Mouse (Mus musculus): ENCODE measurements around the gene Fcnb.

Gene Fcnb

DNA sequence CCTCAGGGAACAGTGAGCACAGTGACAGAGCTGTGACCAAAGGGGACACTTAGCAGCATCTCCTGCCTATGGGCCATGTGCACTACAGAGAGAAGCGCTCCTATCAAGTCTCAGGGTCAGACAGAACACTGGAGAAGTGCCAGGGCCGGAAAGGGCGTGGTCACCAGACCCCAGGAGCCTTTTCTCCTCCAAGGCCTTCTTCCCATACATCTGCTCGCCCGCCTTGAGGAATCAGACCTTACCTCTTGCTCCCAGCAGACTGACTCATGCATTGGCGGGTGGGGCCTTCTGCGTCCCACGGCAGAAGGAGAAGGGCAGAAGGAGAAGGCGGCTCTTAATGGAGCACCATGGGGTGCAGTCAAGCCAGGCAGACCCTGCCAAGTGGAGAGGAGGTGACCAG is 52.8 kb downstream of the Fcnb start:
- DNase-seq (ENCODE audit: low spot score) = no peak
